Mouse (Mus musculus) cerebral cortex, adult 2 months (tissue): ENCODE data around the gene Eml3.

Experiments
- WGBS: fragments of 180-500 bp; shearing (Covaris S2); methylation state at CpG from one replicate; pipeline ENCODE4 v1.1.7; 2018; 5-methylcytosine and 5-hydroxymethylcytosine counted together

The Eml3 gene

DNA sequence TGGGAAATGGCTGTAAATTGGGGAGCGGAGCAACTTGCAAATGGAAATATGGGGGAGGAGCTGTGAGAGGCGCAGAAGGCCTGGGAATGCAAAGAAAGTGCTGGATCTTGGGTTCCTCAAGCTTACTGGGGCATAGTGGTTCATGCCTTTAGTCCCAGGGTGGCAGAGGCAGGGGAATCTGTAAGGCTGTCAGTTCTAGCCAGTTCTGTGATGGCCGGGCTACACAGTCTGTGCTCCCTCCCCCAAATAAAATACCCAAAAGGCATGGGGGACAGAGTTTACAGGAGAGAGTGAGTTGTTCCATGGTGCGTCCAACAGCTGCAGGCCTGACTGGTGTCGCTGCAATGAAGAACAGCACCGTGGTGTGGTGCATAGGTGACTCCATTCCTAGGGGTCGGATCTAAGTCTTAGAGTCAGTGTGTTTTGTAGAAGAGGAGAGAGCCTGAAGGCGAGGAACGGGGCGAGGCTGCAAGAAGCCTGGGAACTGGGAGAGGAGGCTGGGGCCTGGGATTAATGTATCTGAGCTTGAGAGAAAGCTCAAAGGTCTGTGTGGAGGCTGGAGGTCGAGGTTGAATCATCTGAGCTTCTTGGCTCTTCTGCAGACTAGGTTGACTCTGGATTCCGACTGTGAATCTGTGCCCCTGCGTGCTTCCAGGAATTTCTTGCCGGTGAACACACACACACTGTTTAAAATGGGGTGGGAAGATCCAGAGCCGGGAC is 59.2 kb downstream of the Eml3 start:
- 59% methylated on average over 15 of the region's 15 CpGs for WGBS

DNA sequence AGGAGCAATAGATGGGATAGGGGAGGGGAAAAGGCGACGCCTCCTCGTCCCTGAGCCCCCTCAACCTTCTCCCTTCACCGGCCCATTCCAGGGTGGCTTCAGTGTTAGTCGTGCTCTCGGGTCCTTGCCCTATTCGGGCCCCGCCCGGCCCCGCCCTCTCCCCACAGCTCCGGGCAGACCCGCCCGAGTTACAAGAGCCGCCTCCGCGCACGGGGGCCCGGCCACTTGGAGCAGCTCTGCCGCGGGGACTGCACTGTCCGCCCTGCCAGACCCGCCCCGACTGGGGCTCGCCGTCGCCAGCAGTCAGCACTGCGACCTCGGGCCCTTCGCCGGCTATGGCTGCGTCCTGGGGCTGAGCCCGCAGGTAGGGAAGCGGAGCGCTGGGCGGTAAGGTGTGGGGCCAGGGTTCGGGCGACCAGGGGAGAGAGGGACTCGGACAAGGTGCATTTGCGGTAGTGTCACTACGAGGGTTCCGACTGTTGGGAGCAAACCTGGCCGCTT is 59.8 kb downstream of the Eml3 start, which contains the start of gene Ahnak:
Ahnak (plus strand) TSS at position 219 of the 501 bp plus-strand sequence.
- 1% methylated on average over 42 of the region's 42 CpGs for WGBS

DNA sequence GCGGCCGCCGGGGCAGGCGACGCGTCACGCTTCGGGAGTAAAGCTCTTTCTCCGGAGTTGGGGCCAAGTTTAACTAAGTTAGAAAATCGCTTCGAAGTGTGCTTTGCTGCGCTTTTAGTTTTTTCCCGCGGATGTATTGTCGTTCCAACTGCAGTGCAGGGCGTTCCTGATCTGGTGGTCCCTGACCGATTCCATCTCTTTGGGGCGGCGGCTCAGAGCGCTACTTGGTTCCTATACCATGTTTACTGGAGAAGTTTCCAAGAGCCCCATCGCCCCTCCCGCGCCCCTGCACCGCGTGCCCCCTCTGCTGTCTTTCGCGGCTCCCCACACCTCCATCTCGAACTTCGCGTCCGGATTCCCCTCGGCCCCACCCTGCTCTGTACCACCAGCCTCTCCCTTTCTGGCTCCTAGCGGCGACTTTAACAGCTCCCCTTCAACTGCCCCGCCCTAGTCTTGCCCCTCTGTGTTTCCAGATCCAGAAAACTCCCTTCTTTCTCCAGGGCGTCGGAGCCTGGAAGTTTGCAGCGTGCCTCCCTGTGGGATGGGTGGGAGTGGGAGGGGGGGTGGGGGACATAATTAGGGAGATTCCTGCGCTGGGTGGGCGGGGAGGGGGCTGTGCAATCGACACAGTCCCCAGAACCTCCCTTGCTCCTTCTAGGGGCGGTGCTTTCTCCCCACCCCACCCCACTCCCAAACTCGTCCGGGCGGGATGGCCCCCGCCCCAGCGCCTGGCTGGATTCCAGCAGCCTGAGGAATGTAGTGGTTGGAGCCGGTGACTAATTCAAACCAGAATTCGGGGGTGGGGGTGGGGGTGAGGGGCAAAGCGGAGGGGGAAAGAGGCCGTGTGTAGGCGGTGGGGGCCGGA is 60.4 kb downstream of the Eml3 start:
- WGBS = under 1% methylated on average over 53 of the region's 53 CpGs

DNA sequence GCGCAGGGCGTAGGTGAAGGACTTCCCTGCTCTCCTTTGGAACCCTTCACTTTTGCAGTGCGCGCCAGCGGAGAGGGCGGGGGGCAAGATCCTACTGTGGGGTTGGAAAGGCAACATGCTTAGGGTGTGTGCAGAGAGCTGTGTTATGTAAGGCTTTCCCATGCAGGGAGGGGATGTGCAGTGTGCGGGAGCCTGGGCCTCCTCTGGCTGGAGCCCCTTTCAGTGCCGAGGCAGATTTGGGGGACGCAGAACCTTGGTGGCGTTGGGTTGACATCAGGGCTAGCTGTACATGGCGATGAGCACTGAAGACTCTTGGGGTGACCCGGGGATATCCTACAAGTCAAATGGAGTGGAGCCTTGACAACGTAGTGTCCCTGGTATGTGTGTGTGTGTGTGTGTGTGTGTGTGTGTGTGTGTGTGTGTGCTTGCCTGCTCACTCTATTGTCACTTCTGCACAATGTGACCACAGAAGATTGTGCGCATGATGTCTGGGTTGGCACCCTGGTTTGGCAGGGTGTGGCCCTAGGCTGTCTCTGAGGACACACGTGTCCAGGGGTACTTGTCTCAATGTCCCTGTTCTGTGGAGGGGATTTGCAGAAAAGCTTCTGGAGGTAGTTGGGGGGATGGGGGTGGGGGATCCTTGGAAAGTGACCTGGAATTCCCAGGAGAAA is 61.2 kb downstream of the Eml3 start:
- WGBS = 32% methylated on average over 15 of the region's 15 CpGs
